Mouse (Mus musculus): ENCODE measurements around the gene Rbfox3.

Gene Rbfox3

DNA sequence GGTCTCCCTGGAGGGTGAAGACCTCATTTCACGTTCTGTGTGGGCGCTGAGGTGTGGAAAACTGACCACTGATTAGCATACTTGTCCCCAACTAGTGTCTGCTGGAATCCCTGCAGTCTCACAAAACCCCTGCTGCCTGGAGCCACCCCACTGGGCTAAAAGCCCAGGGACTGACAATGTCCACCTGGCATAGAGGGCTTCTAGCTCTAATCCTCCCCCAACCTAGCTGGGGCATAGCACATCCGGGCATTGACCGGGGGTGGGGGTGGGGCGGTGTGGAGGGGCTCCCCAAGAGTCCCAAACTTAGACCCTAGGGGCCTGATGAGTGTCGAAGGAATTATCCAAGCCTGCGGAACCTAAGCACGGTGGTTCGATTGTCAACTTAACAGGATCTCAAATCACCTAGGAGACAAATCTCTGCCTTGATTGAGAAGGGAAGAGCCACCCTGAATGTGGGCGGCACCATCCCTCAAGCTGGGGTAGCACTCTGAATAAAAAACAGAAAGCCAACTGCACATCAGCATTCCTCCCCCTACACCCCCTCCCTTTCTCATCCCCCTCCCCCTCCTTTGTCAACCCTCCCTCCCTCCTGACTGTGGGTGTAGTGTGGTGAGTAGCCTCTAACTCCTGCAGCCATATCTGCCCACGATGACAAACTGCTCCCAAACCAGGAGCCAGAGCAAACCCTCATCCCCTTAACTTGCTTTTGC is 29.5 kb downstream of the Rbfox3 start:
- DNase-seq (ENCODE audit: low read depth, low spot score): no peak

DNA sequence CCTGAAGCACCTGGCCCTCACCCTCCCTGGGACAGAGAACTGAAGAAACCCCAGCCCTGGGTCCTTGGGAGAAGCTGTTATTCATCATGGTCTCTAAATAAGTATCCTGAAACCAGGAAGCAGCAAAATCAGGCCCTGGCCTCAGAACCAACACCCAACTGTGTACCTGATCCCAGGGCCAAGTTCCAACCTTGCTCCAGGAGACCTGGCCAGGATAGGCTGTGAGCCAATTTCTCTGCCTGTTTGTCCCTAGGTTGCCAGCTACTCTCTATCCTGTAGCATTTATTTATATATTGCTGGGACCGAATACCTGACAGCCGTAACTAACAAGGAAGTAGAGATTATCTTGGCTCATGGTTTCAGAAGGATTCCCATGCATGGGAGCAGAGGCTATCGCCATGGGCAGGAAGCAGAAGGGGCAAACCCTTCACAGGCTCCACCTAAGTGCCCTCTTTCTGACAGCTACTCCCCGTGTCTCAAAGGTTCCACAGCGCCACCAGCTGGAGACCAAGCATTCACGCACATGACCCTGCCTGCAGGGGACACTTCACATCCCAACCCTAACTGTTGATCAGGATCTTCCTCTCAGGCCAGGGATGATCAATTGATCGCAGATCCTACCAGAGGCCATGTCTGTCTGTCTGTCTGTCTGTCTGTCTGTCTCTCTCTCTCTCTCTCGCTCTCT is 31.8 kb downstream of the Rbfox3 start:
- DNase-seq (ENCODE audit: low read depth, low spot score): no peak

DNA sequence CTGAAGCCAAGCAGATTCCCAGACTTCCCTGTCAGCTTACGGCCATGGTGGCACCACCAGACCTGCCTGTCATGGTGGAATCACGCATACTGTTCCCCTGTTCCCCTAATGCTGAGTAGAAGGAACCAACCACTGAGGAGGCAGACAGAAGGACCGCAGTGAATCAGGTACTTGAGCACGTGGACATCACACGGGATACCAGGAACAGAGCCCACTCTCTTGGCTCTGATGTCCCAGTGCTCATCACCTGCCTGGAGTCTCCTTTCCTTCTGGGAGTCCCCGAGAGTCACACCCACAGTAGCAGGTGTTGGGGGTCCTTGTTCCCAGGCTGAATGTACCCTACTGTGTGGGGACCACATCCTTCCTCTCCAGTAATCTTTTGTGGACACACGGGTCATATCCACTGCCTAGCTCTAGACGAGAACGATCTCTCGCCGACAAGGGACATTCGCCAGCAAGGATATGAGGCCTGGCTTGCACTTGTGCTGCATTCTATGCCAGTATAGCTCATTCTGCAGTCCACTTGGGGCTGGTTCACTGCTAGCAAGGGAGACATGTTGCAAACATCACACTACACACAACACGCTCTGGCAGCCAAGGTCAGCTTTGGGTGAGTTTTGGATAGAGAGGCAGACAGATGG is 32.7 kb downstream of the Rbfox3 start:
- no peak for DNase-seq (ENCODE audit: low read depth, low spot score)

DNA sequence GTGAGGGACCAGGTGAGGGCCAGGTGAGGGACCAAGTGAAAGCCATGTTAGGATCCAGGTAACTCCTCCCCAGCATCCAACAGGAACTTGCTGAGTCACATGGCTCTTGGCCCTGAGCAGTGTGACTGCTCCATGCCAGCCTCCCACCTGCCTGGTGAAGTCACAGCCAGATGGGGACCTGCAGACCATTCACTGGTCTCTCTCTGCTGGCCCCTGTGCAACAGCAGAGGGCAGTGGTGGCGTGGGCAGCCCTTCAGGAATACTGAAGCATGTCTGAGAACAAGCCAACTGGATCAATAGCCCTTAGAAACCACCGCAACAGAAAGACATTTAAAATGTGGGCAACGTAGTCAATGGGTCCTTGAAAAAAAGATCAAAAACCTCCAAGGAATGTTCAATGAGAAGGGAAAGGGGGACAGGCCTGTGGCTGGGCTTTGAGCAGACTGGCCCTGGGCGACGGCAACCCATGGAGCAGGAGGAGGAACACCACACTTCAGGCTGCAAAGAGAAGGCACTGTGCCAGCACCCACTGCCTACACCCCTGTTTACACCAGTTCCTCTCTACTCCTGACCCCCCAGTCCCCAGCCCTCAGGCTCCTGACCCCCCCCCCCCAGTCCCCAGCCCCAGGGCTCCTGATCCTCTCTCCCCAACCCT is 36.0 kb downstream of the Rbfox3 start:
- no peak for DNase-seq (ENCODE audit: low read depth, low spot score)

DNA sequence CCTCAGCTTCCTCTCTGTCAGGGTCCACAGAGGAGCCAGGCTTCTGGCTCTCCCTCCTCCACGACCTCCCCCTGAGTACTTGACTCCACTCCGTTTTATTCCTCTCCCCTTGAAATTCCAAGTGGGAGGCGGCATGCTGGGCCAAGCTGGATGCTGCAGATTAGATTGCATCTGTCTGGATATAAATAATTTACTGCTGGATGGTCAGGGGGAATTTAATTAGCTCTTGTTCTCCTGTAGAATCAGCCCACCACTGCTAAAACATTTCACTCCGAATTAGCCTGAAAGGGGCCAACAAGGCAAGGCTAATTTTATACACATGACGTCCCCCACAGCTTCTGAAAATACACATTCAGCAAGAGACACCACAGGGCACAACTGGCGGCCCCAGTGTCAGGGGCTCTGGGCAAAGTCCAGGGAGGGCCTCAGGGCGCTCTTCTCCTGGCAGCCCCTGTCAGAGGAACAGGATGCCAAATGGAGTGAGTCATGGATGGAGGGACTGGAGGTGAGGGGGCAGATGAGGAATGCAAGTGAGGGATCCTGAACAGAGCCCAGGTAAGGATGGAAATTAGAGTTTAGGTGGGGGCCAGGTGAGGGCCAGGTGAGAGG is 36.8 kb downstream of the Rbfox3 start:
- no peak for DNase-seq (ENCODE audit: low read depth, low spot score)

DNA sequence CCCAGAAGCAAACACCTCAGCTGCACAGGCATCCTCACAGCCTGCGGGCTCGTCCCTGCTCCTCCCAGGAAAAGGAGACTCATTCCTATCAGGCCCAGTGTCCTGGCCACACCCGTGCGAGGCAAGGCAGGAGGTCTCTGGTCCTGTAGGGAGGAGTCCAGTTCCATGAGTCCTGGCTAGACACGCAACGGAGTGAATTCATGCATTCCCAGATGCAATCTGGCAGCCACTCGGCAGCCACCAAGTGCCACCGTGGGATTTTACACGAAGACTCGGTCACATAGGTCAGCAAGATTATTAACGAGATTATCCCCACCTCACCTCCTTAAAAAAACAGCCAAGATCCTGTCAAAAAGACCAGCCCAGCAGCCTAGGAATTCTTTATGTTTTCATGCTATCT is 37.4 kb downstream of the Rbfox3 start:
- DNase-seq (ENCODE audit: low read depth, low spot score): no peak

DNA sequence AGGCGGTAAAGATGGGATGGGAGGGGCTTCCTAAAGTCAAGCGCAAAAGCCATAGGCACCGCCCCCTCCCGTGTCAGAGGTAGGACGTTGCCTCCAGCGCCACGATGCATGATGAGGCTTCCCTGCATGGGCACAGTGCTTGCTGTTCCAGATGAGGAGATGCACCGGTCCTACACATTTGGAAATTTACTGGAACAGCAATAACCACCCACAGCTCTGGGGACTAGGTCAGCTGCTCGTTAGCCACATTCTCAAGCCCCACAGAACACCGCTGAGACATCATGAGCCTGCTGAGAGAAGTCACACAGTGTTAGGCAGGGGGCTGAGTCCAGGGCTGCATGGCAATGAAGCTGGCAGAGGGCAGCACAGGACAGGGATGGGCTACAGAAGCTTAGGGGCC is 39.9 kb downstream of the Rbfox3 start:
- no peak for DNase-seq (ENCODE audit: low read depth, low spot score)

DNA sequence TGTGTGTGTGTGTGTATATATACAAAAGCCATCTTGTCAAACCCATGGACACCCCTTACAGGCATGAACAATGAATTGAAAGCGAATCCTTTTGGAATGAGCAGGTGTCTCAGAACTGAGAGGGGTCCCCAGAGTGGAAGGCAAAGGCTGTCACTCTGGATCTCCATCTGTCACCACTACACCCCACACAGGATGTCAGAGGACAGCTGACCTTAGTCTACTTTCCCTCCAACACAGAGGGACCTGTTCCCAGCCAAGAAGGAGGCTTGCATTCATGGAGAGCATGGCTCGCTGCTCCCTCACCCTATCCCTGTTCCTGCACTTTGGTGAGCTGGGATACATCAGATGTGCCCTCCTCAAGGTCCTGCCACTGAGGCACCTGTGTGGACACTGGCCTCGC is 48.0 kb downstream of the Rbfox3 start:
- no peak for DNase-seq (ENCODE audit: low read depth, low spot score)

DNA sequence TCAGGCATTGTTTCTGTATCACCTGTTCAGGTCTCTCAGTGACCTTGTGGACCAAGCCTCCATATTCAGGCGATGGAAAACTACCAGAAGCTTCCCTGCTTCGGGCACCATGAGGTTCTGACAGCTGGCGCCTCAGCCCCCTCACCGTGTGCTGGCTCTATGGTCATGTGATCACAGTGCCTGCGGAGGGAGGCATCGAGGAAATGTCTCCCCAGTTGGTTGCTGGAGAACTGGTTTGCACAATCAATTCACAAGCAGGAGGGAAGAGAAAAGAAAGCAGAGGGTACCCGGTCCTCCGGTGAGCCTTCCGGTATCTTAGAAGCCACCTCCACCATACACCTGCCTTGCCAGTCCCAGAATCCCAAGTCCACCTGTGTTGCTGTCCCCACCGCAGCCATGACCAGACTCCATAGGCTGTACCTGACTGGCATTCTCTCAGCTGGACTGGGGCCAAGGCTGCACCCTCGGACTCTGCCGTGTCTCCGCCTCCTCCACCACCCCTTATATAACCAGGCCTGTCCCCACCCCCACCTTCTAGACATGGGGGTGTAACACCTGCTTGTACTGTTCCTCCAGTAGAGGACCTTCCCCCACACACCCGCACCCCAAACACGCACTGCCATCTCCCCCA is 49.5 kb downstream of the Rbfox3 start:
- DNase-seq (ENCODE audit: low read depth, low spot score): no peak

DNA sequence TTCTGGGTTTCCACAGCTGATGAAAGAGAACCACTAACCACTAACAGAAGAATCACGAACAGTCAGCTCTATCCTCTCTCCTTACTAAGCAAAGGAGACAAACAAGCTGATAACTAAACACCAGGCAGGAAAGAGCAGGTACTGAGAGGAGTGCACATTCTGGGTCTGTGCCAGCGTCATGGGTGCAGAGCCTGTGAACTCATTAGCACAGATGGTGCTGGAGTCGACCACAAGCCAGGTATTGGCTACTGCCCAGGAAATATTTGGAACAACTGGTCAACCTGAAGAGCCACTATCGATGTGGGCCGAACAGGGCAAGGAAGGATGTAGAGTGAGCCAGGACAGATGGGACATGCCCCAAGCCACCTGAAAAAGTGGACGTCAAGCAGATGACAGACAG is 50.2 kb downstream of the Rbfox3 start:
- no peak for DNase-seq (ENCODE audit: low read depth, low spot score)

DNA sequence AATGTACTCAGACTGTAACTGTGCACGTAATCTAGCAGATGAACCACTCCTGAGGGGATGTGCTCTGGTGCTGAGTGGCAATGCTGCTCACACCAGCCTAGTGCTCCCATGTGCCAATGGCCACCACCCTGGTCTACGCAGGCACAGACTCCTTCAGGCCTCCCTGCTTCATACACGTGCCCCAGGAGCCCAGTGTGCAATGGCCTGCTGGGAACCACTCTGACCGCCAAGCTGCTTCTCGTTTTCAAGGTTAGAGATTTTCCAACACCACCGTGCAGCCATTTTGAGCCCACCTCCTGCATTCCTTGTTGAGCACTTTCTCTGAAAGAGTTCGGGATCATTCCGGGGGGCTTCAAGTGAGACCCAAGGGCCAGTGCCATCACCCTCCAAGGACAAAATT is 50.6 kb downstream of the Rbfox3 start:
- DNase-seq (ENCODE audit: low read depth, low spot score): no peak

DNA sequence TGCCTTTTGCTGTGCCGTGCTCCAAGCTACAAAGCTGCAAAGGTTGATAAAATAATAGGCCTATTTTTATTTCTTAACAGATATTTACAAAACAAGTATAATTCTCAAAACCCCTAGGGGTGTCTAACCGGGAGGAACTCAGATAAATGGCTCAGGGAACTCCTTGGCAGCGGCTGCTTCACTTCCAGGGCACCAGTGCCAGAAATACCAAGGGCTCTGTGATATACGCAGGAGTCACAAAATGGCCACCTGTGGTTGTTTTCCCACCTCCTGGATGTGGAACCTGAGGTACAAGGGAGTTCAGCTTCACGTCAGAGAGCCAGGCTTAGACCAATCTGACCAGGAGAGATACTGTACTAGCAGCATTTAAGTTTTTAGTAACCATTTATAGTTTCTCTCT is 51.6 kb downstream of the Rbfox3 start:
- DNase-seq (ENCODE audit: low read depth, low spot score): no peak

DNA sequence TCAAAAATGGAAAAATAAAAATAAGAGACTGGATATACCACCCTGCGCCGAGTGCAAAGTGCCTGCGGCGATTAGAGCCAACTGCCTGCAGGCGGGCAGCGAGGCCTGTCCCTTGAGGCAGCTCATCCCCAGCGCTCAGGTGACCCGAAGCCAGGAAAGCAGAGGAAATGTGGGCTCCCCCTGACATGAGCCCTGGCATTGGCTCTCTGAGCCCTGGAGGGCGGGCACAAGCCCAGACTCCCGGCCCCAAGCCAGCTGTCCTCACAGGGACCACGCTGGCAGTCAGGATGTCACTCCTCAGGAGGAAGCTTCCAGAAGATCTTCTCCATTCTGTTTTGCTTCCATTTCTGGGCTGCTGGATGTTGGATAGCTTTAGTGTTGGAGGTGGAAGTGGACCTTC is 53.1 kb downstream of the Rbfox3 start:
- no peak for DNase-seq (ENCODE audit: low read depth, low spot score)

DNA sequence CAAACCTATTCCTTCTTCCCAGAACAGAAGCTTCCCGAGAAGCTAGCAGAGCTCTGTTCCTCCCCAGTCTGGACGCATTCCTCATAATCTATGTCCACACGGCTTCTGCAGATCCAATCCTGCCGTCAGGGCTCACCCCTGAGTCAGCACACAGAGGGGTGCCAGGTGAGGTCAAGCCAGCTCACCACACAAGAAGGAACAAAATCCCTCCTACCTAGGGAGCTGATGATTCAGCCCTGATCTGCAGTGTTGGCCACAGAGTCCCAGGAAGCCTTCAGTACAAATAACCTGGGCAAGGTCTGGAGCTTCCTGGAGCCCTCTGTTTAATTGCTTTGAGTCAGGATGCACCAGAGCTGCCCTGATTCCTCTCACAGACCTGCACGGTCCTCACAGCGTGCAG is 60.0 kb downstream of the Rbfox3 start:
- no peak for DNase-seq (ENCODE audit: low read depth, low spot score)

DNA sequence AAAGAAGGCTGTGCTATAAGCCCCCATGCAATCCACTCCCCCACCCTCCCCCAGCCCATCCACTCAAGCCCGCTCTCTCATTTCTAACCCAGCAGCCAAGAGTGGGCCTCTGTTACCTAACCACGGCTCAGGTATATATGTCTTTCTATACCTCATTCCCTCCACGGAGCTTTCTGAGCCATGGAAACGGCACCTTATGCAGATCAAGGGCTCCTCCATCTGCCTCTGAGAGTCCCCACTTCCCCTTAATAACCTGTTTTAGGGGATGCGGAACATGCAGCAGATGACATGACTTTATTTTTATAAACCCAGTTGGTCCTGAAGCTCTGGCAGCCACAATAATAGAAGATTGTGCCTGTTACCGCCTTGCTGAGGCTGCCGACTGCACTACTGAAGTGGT is 63.4 kb downstream of the Rbfox3 start:
- no peak for DNase-seq (ENCODE audit: low read depth, low spot score)

DNA sequence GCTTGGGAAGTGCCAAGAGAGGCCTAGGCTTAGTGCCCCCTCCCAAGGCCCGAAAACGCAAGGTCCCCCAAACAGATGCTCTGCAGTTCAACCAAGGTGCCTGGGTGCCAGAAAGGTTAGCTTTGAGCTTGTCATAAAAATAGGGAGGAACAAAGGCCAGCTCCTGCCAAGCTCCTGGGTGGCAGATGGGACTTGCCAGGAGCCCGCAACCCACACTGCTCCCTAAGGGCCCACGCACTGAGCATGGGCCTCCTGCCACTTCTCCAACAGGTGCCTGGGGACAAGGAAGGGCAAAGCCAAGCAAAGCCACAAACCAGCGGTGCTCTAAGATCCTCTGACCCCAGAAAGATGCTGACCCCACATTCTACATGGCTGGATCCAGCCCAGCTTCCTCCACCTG is 70.4 kb downstream of the Rbfox3 start:
- DNase-seq (ENCODE audit: low read depth, low spot score): no peak

DNA sequence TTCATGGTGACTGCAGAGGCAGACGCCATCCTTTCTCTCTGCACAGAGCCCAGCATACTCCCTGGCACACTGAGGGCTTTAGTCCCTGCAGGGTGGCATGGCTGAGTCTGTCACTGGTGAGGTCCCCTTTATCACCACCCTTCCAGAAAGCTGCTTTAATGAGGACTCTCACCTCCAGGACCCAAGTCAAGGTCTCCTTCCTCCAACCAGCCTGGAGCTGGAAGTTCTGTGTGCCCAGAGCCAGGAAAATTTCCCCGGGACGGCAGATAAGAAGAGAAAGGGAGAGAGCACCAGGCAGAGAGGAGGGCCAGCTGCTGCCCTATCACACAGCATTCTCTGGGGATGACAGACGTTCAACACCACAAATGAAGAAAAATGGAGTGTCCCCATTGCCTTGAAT is 73.2 kb downstream of the Rbfox3 start:
- DNase-seq (ENCODE audit: low read depth, low spot score): no peak

DNA sequence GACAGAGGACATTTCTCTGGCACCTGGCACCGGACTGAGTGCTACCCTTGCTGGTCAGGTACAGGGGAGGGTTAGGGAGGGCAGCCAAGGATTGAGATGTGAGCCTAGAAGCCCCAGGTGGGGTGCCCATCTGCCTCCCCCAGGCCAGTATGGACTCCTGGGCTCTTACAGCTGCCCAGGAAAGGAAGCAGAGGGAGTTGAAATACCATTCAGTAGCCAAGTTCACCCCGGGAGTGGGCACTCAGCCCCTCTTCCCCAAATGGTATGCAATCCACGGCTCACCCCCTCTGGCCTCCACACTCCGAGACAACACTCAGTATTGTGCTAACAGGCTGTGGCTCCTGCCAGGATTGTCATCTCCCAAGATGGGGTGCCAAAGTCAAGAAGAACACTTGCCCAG is 74.5 kb downstream of the Rbfox3 start:
- no peak for DNase-seq (ENCODE audit: low read depth, low spot score)

DNA sequence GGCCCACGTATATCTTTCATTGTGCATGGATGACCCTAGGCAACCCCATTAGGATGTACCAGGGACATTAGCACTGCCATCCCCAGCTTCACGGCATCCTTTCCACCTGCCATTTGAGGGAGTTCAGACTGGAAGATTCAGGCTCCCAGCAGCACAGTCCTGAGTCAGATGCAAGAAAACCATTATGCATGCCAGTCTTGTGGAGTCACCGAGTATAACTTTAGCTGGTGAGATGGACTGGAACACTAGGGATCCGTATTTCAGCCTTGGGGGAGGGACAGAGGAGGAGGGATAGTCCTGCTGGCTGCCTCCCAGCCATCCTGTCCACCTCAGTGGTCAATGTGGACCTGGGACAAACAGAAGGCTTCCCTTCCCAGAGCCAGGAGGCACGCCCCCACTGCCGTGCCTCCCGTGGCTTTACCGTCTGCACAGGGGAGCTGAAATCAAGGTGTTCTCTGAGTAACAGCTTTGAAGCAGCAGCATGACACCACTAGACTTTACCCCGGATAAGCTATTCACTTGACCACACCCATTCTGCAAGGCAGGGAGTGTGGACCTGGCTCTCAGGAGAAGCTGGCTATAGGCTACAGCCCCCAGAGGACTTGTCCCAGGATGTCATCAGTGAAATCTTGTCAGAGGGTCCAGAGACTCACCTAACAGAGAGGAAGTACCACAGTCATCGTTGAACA is 78.5 kb downstream of the Rbfox3 start:
- no peak for DNase-seq (ENCODE audit: low read depth, low spot score)

DNA sequence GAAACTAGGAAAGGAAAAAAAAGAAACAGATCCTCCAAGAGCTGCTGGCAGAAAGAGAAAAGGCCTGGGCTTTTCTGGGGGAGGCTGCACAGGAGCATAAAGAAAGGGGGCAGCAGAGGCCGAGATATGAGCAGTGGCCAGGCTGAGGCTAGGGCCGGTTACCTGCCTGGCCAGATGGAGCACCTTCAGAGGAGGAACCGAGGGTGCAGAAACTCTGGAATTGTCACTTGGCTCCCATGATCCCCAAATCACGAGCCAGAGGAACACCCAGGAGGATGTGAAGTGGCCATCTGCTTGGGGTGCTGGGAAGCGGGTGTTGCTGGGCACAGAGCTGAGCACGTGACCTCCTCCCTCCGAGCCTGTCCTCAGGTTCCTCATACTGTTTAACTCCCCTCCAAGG is 79.7 kb downstream of the Rbfox3 start:
- no peak for DNase-seq (ENCODE audit: low read depth, low spot score)
